Mouse (Mus musculus) limb, embryonic 14.5 days (tissue): Measurements from ENCODE around the gene Pdk1. TPM values are rescaled to one million over a fixed set of nuclear protein-coding genes. Genes with fewer than 3 reads are reported as not detected.
A peak's percentile ranks its signal among the peaks of the same experiment; 100 is the strongest.
"Not testable (repeated sequence)": the region's sequence is repeated elsewhere in the genome, so short reads cannot be mapped to it uniquely, and the experiment has no call there.

Experiments
- ATAC-seq: fragments of 200-750 bp; cut with Nextera tagmentation; 2 replicates; pipeline ENCODE4 v1.8.0; 2017; ENCODE audit warnings: low read depth, moderate number of reproducible peaks, moderate TSS enrichment; ENCODE audit not compliant: low FRiP score
- DNase-seq: peaks from one replicate; pipeline ENCODE4 v3.0.0-alpha.2; 2015; ENCODE audit warnings: low spot score
- H3K27ac ChIP-seq: fragments of 300-500 bp; sonication (generic); replicated peaks from 2 replicates; pipeline ENCODE4 v1.5.1; 2014; ENCODE audit warnings: low read depth, mild to moderate bottlenecking, low read length, moderate library complexity, mixed read lengths
- H3K27me3 ChIP-seq: fragments of 300-500 bp; sonication (generic); 2 replicates; pipeline ENCODE4 v1.6.1; 2014; ENCODE audit warnings: low read length, mixed read lengths; ENCODE audit not compliant: control insufficient read depth, insufficient read depth
- H3K36me3 ChIP-seq: fragments of 300-500 bp; sonication (generic); 2 replicates; pipeline ENCODE4 v1.6.1; 2014; ENCODE audit warnings: mild to moderate bottlenecking, low read length, moderate library complexity, mixed read lengths; ENCODE audit not compliant: control insufficient read depth, insufficient read depth
- H3K4me1 ChIP-seq: fragments of 300-500 bp; sonication (generic); 2 replicates; pipeline ENCODE4 v1.6.1; 2014; ENCODE audit warnings: antibody characterized with exemption, low read length, mixed read lengths; ENCODE audit not compliant: control insufficient read depth, insufficient read depth
- H3K4me2 ChIP-seq: fragments of 300-500 bp; sonication (generic); replicated peaks from 2 replicates; pipeline ENCODE4 v1.6.1; 2014; ENCODE audit warnings: low read depth, mild to moderate bottlenecking, low read length, moderate library complexity; ENCODE audit not compliant: severe bottlenecking
- H3K4me3 ChIP-seq: fragments of 300-500 bp; sonication (generic); replicated peaks from 2 replicates; pipeline ENCODE4 v1.5.1; 2014; ENCODE audit warnings: low read length
- H3K9ac ChIP-seq: fragments of 300-500 bp; sonication (generic); 2 replicates; pipeline ENCODE4 v1.6.1; 2014; ENCODE audit warnings: mild to moderate bottlenecking, low read depth, low read length, moderate library complexity; ENCODE audit not compliant: severe bottlenecking
- H3K9me3 ChIP-seq: fragments of 300-500 bp; sonication (generic); 2 replicates; pipeline ENCODE4 v1.6.1; 2016; ENCODE audit warnings: low read length; ENCODE audit not compliant: control insufficient read depth
- POLR2A ChIP-seq: fragments of 200-500 bp; IDR thresholded peaks from 2 replicates; pipeline ENCODE4 v1.8.0; 2012; ENCODE audit warnings: inconsistent platforms, mild to moderate bottlenecking, moderate library complexity, borderline replicate concordance; ENCODE audit not compliant: insufficient read depth, insufficient read length; ENCODE audit errors: extremely low read depth
- WGBS: fragments of 180-500 bp; shearing (Covaris S2); extraction: QIAGEN DNeasy Blood & Tissue Kit; methylation state at CpG from one replicate; pipeline ENCODE4 v1.1.7; 2014; 5-methylcytosine and 5-hydroxymethylcytosine counted together
- polyA plus RNA-seq, 2 experiments: library from polyadenylated mRNA; depleted of rRNA in 1 of 2; stranded (reverse) in 1 of 2; unstranded in 1 of 2; fragments of >200 nt; fragmentation: Nextera tagmentation in 1 of 2; extraction: Ambion mirVana in 1 of 2; gene quantifications; 2 replicates each; pipeline versions ENCODE4 v1.2.1 to v1.2.3; 2012 to 2014

Gene Pdk1
- polyA plus RNA-seq, 2 experiments: 46.0 to 73.5 TPM

DNA sequence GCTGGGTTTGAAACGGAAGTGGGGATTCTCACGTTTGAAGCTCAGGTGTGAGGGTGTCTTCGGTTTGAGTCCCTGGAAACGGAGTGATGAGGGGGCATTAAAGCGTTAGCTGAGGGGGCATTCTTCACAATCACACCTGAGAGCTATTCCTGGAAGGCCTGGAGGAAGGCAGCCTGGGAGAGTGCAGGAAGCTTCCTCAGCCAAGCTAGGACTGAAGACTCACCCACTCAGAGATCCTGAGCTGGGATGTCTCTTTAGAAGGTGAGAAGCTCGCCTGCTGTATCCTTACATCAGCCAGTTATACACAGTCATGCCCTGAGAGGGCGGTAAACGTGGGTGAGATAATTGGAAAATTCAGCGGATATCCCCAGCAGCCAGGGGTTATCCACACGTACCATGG is 40.9 kb downstream of the Pdk1 start:
- Histone ChIP-seq H3K27me3 (no peaks in the 10 kb centered on the region), H3K9ac (no peak overlapping the region), H3K27ac (no peak overlapping the region), H3K4me3 (no peak overlapping the region), H3K4me1 (no peaks in the 10 kb centered on the region), H3K36me3 (no peaks in the 10 kb centered on the region), H3K4me2 (no peak overlapping the region), H3K9me3 (no peaks in the 10 kb centered on the region)
- ATAC-seq (no peak), DNase-seq (no peak)
- WGBS: 67% methylated on average over 10 of the region's 10 CpGs
- TF ChIP-seq POLR2A: no peak

DNA sequence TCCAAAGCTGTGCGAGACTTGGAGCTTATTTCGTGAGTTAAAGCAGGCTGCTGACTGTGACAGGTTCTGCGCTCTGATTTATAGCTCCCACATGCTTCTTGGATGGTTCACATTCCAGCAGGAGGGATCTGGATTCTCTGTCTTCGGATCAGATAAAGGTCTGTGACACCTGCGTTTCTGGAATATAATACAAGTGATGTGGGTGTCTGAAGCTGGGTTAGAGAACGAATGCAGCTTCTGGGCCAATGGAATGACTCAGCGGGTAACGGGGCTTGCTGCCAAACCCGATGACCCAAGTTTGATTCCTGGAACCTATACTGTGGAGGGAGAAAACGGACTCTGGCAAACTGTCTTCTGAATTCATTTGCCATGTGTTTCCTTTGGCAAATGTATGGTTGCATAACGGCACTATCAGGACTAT is 46.2 kb downstream of the Pdk1 start:
- H3K4me2 ChIP-seq: no peak overlapping the region
- no peak for TF ChIP-seq POLR2A
- ATAC-seq: peak; percentile 68
- DNase-seq: peak; percentile 75
- no peaks in the 10 kb centered on the region for H3K27me3 ChIP-seq
- H3K9ac ChIP-seq: no peak overlapping the region
- no peaks in the 10 kb centered on the region for H3K9me3 ChIP-seq
- no peaks in the 10 kb centered on the region for H3K4me1 ChIP-seq
- no peak overlapping the region for H3K27ac ChIP-seq
- no peak overlapping the region for H3K4me3 ChIP-seq
- no peaks in the 10 kb centered on the region for H3K36me3 ChIP-seq
- WGBS: 40% methylated on average over 11 of the region's 11 CpGs

DNA sequence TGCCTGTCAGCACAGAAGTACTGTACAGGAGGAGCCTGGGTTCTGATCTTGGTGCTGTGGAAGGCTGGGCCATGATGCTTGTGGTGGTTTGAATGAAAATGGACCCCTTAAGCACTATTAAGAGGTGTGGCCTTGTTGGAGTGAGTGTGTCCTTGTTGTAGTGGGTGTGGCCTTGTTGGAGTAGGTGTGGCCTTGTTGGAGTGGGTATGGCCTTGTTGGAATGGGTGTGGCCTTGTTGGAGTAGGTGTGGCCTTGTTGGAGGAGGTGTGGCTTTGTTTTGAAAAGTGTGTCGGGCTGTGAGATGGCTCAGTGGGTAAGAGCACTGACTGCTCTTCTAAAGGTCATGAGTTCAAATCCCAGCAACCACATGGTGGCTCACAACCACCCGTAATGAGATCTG is 51.9 kb downstream of the Pdk1 start:
- DNase-seq, H3K27me3 ChIP-seq, H3K4me2 ChIP-seq, H3K9ac ChIP-seq, ATAC-seq, H3K36me3 ChIP-seq, H3K27ac ChIP-seq, H3K9me3 ChIP-seq, H3K4me1 ChIP-seq, H3K4me3 ChIP-seq: not testable (repeated sequence)
- 92% methylated on average over 2 of the region's 2 CpGs for WGBS

DNA sequence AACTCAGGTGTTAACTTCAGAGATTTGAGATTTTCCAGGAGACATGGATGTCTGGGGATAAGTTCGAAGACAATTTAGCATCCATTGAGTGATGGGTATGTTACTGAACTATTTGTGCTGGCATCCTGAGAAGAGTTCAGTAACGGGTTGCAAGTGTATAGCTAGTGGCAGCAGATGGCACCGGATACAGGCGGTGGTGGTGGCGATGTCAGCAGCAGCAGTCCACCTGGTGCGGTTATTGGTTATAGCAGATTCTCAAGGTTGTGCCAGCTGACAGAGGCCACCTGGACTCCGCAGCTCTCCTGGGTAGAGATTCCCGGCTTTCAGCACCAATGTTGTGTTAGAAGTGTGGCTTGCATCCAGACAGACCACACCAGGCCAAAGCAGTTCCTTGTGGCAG is 61.0 kb downstream of the Pdk1 start:
- no peak overlapping the region for H3K27ac ChIP-seq
- no peak overlapping the region for H3K4me2 ChIP-seq
- H3K9me3 ChIP-seq: no peaks in the 10 kb centered on the region
- DNase-seq (no peak), ATAC-seq (no peak)
- no peaks in the 10 kb centered on the region for H3K36me3 ChIP-seq
- H3K9ac ChIP-seq: no peak overlapping the region
- no peak overlapping the region for H3K4me3 ChIP-seq
- no peak for TF ChIP-seq POLR2A
- WGBS: 88% methylated on average over 8 of the region's 8 CpGs
- H3K27me3 ChIP-seq: no peaks in the 10 kb centered on the region
- no peaks in the 10 kb centered on the region for H3K4me1 ChIP-seq

DNA sequence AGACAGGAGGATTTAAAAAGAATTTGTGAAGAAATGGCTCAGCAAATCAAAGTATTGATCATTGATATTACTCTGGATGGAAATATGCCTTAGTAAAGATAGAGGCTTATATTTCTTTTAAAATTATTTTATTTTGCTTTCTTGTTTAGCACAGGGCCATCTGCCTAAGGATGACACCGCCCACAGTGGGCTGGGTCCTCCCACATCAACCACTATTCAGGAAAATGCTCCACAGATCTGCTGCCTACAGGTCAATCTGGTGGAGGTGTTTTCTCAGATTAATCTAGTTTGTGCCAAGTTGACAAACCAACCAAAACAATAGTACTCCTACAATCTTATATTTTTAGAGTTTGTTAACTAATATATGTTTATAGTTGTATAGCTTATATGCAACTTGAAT is 63.7 kb downstream of the Pdk1 start:
- DNase-seq (no peak), ATAC-seq (no peak)
- Histone ChIP-seq H3K36me3 (no peaks in the 10 kb centered on the region), H3K9me3 (no peaks in the 10 kb centered on the region), H3K4me2 (no peak overlapping the region), H3K4me3 (no peak overlapping the region), H3K27ac (no peak overlapping the region), H3K27me3 (no peaks in the 10 kb centered on the region), H3K9ac (no peak overlapping the region), H3K4me1 (no peaks in the 10 kb centered on the region)
- no peak for TF ChIP-seq POLR2A
- WGBS: 87% methylated on average over 1 of the region's 1 CpGs

DNA sequence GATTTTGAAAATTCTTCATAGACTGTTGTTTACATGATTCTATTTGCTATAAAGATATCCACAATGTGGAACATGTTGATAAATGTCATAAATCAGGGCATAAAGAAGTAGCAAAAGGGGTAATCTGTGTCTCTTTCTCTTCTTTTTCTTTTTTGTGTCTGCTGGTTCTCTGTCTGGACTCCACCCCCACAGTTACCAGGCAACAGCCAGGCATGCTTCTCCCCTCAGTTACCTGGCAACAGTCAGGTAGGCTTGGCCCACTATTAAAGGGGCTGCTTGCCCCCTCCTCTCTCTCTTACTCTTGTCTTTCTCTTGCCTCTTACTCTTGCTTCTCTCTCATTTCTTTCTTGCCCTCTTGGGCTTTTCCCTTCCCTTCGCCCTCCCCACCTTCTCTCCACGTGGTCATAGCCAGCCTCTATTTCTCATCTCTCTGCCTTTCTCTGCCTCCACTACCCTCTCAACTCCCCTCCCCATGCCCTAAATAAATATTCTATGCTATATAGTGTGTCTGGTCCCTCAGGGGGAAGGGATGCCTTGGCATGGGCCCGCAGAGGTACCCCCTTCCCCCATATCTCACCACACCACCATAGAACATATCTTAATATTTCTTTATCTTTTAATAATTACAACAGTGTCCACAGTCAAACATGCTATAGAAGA is 64.8 kb downstream of the Pdk1 start:
- H3K27me3 ChIP-seq: no peaks in the 10 kb centered on the region
- no peak for TF ChIP-seq POLR2A
- no peaks in the 10 kb centered on the region for H3K4me1 ChIP-seq
- H3K9ac ChIP-seq: no peak overlapping the region
- H3K4me3 ChIP-seq: no peak overlapping the region
- no peak overlapping the region for H3K27ac ChIP-seq
- H3K9me3 ChIP-seq: no peaks in the 10 kb centered on the region
- no peak for DNase-seq
- no peak overlapping the region for H3K4me2 ChIP-seq
- no peaks in the 10 kb centered on the region for H3K36me3 ChIP-seq
- no peak for ATAC-seq
- WGBS: 84% methylated on average over 3 of the region's 3 CpGs
